Mouse (Mus musculus): ENCODE results near the gene Ssbp3. TPM values are rescaled to one million over a fixed set of nuclear protein-coding genes. Genes with fewer than 3 reads are reported as not detected.

Ssbp3 gene
- total RNA-seq, 2 experiments from 2014 or later, result 106 to 119 TPM

DNA sequence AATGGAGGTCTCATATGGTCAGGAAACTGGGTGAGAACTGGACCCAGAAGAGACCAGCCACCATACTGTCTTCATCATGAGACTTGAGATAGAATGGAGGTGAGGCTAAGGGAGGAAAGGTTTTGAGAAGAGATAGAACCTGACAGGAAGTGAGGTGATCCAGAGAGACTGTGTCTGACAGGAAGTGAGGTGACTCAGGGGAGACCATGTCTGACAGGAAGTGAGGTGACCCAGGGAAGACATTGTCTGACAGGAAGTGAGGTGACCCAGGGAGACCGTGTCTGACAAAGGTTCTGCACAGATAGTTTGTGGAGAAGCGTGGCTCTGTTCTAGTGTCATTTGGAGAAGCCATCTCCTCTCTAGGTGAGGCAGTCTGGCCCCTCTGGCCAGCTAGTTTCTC, 47.6 kb downstream of the Ssbp3 start:
- DNase-seq (ENCODE audit: low spot score in 2 of 2), result no peak

DNA sequence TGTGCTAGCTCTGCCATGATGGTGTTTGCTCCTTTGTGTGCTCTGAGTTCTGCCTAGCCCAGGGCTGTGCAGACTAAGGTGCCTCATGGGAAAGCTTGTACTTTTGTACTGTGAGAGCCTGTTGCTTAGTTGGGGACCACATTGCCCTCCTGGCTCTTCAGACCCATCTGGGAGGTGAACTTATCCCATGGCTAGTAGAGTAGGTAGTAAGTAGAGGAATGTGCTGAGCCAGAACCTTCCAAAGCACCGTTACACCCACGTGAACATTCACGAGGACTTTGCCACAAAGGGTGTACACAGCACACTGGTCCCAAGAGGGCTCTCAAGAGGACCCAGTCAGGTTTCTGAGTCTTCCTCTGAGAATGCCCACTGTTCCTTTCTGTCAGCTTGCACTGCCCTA, 48.1 kb downstream of the Ssbp3 start:
- DNase-seq (ENCODE audit: low spot score in 2 of 2), result no peak

DNA sequence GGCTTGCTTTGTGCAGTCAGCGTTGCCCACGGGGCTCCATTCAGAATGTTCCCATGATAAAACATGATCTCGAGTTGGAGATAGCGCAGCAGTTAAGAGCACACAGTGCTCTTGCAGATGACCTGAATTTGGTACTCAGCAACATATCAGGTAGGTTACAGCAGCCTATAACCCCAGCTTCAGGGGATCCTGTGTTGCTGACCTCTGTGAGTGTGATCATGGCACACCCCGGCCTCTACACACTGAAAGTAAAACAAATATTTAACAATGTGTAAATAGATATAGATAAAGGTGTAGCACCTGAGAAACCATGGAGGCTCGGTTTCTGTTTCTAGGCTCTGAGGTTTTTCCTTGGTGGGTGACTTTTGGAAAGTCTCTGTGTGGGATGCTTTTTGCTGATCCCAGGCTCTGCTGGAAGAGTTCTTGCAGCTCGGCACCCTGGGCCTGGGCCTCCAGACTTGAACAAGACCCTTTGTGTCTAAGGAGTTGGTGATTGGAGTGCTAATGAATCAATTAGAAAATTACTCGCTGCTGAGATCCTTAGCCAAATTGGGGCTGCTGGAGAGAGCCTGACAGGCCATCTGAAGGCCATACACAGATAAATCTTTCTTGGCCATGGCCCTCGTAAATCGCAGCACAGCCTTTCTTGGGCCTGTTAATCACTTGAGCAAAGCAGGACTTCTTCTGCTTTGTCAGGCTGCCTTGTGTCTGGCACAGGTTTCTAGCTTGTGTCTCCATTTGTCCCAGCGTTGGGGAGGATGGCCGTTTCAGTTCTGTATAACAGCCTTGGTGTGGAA, 49.2 kb downstream of the Ssbp3 start:
- DNase-seq (ENCODE audit: low spot score in 2 of 2), result no peak

DNA sequence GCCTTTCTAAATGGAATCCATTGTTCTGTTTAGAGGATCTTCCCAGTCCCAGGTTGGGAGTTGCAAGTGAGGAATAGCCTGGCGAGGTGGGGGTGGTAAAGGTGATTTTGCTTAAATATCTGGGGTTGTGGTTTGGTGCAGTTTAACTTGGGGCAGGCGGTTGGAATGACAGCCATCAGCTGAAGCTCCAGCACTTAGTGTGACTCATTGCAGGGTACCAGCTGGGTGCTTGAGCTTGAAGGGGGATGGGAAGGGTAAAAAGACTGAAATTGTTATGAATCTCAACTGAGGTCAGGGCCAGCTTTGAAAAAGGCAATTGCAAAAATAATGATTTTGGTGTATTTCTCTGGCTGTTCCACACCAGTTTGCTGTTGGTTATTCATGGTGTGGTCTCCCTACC, 50.0 kb downstream of the Ssbp3 start:
- DNase-seq (ENCODE audit: low spot score in 2 of 2), result no peak

DNA sequence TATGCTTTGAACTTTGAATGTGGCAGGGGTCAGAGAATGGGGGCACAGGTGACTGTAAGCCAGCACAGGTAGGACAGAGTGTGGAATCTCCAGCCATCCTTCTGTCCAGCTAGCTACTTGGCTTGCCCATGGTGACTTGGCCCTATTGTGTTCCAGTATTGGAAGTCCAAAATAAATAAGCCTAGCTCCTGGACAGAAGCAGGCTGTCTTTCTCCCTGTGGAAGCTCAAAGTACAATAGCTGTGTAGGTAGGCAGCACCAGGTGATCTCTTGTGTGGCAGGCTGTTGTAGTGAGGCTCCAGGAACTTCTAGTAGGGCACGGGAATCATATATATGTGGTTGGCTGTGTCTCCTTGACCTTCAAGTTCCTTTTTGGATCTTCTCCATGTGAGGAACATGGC, 50.8 kb downstream of the Ssbp3 start:
- no peak for DNase-seq (ENCODE audit: low spot score in 2 of 2)

DNA sequence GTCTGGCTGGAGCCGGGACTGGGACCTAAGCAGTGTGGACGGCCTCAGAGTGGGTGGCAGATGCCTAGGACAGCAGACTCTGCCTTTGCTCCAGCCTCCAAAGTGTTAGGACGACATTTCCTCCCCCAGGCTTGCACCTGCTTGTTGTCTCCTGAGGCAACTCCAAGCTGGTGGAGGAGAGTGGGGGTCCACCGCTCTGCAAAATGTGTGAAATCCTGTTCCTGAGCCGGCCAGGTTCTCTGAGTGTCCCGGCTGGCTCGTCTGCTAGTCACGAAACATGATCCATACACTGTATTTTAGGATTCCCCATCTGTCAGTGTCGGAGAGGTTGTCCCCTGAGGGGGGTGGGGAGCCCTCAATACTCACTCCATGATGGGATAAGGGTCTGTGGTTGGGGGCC, 53.9 kb downstream of the Ssbp3 start:
- no peak for DNase-seq (ENCODE audit: low spot score in 2 of 2)

DNA sequence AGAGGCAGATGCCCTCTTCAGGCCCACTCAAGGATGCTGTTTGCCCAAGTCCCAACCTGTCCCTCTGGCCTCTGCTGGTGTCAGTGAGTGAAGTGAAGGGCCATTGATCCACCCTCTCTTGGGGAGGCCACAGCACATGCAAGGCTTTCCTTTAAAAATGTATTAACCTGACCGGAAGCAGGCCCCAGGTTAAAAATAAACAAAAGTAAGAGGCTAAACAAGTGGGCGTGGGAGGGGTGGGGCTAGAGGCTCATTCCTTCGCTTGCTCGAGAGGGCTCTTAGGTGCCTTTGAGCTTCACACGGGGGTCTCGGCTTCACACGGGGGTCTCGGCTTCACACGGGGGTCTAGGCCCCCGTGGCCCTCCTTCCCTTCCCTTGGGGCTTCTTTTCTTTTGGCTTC, 54.5 kb downstream of the Ssbp3 start:
- no peak for DNase-seq (ENCODE audit: low spot score in 2 of 2)

DNA sequence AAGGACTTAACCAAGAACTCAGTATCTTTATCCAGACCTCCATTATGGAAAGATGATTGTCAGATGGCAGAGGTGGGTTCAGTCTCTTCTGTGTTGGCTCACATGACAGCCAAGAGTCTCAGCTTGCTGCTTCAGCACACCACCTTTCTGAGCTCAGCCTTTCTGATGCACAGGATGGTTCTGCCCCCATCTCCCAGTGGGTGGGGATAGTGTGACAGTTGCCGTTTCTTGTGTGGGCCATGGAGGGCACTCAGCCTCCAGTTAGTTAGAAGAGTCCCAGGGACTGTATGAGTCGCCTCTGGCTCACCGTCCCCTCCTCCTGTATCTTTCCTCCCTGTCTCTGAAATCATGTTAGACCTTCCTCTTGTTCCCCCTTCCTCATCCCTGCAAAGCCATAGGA, 55.9 kb downstream of the Ssbp3 start:
- DNase-seq (ENCODE audit: low spot score in 2 of 2), result no peak

DNA sequence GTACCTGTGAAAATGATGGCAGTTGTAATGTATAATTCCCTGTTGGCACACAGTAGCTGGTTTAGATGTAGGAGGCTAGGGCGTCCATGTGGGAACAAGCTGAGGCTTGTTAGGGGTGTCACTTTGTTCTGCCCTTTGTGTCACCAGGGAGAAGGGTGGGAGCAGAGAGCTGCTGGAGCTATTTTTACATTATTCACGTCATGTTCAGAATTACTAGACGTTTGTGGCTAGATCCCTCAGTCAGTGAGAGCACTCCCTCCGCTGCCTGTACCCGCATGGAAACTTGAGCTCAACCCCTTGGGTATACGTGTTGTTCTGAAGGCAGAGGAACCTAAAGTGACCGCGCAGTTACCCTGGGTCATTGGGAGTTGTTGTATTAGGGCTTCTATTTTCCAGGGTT, 58.4 kb downstream of the Ssbp3 start:
- no peak for DNase-seq (ENCODE audit: low spot score in 2 of 2)

DNA sequence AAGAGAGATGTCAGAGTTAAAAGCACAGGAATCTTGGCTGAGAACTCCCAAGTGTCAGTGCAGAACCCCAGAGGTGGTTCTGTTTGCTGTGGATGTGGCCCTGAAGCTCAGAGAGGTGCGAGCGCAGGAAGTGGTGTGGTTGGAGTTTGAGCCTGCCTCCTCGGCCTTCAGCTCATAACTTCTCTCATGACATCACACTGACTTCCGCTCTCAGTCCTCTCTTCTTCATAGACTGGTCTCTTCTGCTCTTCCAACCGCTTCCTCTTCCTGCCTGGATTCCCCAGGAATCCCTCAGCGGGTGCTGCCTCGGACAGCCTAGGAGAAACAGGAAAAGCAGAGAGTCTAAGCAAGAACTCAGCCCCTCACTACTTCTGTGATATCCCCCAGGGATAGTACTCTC, 60.3 kb downstream of the Ssbp3 start:
- DNase-seq (ENCODE audit: low spot score in 2 of 2), result no peak

DNA sequence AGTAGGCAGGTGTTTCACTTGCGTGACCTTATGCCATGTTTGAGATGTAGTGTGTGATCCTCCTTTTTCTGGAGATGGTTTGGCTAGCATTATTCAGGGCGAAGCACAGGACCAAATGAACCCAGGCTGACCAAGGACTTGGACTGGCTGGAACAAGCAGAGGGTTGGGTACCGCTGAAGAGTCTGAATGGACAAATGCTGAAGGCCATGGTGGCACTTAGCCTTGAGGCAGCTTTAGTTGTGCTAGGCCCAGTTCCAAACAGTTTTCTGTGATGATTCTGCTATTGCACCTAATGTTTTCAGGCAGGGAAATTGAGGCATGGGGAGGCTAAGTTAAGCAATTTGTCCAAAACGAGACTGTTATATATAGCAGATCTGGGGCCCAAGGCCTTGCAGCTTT, 61.6 kb downstream of the Ssbp3 start:
- DNase-seq (ENCODE audit: low spot score in 2 of 2), result no peak

DNA sequence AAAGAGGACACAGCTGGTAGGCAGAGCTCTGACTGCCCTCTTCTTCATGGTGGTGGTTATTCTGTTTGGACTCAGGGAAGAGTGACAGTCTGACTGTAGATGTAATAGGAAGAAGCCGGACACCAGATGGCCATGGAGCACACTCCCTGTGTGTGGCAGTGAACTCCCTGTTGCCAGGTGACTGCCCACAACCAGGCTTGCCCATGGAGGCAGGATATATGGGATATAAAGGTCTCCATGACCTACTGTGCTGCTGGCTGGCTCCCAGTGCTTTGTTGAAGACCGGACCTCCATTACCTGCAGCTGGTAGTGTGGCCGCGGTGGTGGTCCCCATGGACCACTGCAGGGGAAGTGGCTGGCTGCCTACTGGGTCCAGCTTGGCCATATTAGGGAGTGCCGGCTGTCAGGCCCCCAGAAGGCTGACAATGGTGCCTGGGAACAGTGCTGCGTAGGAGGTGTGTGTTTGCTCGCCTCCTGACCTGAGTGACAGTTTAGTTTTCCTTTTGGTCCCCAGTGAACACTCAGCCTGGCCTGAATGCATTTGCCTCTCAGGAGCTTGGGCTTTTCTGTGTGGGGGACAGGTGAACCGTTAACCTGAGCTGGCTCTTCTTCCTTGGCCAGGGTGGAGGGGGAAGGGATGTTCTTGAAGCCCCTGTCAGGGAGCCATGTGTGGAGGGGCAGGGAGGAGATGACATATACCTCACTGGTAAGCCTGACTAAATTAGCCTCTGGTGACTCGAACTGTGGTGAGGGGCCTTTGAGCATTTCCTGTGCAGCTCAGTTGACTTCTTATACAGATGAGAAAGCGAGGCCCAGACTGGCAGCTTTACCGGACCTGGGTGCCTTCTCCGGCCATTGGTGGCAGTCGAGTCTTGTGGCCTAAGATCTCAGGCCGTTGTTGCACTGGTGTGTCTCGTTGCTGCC, 62.2 kb downstream of the Ssbp3 start:
- DNase-seq (ENCODE audit: low spot score in 2 of 2), result no peak

DNA sequence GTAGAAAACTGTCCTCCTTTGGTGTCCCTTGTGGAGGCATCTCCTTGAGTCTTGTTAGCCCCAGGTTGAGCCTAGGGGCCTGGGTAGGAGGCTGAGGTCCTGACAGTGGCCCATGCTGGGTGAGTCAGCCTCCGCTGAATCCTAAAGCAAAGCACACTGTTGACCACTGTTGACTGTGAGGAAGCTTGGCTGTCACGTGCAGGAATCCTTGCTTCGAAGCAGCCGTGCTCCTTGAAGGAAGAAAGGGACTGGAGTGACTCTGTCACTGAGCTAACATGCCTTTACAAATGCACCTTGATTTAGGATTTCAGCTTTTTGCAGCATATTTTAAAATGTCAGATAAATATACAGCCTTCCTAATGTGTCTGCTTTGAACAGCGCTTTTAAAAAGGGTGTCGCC, 64.8 kb downstream of the Ssbp3 start:
- no peak for DNase-seq (ENCODE audit: low spot score in 2 of 2)

DNA sequence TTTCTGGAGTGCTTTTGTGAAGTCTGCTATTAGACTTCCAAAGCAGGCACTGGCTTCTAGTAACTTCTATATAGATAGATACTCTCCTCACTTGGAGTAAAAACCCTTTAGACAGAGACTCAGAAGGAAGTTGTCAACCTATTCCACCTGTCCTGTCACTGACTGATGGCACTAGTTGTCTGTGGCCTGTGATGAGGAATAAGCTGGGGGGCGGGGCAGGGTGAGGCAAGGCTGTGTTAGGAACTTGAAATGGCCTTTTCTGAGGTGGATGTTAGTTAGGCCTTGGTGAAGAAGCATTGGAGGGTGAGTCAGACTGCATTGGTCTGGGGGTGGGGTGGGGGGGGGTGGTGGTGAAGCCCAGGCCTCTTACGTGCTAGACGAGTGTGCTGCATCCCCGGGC, 65.4 kb downstream of the Ssbp3 start:
- DNase-seq (ENCODE audit: low spot score in 2 of 2), result no peak

DNA sequence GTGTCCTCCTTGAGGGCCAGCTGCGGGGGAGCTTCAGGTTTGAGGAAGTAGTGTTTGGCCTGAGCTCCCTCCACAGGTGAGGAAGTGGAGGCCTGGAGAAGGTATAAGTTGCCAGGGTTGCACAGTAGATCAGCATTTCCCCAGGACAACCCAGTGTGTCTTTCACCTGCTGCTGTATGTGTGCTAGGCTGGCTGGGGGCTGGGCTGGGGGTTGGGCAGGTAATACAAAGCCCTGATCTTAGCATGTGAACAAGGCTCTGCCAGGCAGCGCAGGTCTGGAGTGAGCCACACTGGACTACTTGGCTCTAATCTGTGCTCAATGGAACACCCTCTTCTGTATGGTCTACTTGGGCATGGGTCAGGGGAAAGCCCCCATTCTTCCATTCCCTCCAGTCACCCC, 66.1 kb downstream of the Ssbp3 start:
- DNase-seq (ENCODE audit: low spot score in 2 of 2), result no peak

DNA sequence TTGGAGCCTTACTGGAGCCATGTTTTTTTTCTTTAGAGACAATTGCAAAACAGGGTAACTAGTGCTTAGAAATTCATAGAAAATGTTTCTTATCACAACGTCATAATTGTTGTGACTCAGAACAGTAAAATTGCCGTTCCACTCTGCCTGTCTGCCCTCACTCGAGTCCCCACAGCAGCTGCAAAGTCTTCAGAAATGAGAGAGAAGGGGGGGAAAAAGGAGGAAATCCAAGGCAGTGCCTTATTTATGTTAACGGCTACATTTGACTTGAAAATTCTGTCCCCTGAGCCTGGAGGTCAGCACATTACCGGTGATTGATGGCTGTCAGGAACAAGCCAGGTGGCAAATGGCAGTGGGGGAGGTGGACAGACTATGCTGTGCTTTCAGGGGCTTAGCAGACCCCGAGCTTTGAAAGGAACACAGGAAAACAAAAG, 66.7 kb downstream of the Ssbp3 start:
- DNase-seq (ENCODE audit: low spot score in 2 of 2), result no peak

DNA sequence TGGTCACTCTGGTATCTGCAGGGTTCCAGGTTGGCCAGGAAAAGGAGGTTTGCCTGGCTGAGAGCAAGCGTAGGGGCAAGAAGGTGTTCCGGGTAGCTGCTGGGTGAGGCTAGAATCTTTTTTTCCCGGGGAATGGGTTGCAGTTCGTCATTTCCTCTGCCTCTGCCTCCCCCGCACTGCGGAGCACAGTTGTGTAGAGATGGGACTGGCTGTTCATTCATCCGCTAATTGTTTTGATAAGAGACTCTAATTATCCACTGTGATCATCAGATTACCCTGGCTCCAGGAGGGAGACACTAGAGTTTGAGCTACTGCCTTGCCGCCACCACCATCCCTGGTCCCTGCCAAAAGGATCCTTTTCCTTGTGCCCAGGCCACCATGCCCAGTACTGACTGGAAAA, 67.9 kb downstream of the Ssbp3 start:
- no peak for DNase-seq (ENCODE audit: low spot score in 2 of 2)

DNA sequence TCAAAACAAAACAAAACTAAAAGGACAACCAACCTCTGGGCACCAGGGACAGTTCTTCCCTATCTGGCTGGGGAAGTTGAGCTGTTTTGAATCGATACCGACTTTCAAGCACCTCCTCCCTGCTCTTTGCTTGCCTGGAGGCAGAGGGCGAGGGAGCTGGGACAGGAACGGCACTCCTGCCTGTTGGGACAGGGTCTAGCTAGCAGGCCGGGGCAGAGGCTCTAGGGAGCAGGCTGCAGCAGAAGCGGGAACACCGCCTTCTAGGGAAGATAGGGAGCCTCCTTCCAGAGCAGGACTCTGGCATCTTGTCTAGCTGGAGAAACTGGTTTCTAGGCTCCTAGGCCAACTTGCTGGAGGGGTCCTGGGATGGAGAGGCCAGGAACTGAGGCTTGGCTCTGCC, 70.2 kb downstream of the Ssbp3 start:
- no peak for DNase-seq (ENCODE audit: low spot score in 2 of 2)

DNA sequence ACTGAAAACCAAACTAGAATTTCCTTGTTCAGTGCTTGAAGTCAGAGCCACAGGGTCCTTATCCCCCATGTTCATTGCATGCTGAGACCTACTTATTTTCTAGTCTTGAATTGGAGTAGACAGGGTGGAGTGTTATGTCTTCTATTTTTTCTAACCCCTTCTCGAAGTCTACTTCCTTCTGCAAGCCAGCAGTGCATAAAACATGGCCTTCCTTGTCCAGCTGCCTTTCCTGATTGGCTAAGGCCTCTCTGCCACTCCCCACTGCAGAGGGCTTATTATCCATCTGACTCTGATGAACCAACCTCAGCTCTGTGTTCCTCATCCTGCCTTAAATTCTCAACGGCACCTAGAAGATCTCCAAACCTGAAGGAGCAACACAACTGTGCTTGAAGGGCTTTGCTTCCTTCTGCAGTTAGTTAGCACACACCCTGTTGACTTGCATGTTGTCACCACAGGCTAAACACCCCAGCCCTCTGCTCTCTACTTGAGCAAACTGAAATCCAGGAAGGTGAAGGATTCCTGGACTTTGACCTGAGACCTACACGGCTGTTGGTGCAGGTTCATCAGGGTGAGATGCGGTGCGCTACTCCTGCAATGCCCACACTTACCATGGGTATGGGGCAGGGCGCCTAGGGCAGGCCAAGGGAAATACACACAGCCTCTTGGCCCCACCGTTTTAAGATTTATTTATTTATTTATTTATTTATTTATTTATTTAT, 71.0 kb downstream of the Ssbp3 start:
- no peak for DNase-seq (ENCODE audit: low spot score in 2 of 2)

DNA sequence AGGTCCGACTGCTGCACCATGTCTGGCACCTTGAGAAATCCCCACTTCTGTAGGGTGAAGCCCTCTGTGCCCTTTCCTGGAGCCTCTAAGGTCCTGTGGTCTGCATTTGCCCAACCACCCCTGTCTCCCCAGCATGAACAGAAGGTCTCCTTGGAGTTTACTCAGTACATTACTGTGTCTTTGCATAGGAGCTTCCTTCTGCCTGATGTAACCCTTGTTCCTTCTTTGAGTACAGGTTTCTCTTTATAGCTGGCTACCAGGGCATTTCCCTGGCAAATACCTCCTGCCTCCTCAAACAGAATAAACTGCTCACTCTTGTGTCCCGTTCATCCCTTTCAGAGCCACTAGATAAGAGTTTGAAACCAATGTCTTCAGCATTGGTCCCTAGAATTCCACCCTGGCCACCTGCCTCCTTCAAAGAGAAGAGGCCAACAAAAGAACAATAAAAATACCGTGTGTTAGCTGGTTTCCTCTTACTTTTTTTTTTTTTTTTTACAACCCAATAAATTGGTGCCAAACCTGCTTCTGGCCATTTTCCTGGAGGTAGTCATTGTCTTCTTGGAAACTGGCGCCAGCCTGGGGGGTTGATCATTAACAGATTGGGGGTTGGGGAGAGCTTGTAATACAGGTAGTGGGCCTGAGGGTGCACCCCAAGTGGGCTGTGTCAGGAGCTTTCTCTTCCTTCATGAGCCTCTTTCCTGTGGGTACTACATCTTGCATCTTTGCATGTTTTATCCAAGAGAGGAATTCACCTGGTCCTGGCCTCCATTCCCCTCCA, 72.0 kb downstream of the Ssbp3 start:
- DNase-seq (ENCODE audit: low spot score in 2 of 2), result no peak

DNA sequence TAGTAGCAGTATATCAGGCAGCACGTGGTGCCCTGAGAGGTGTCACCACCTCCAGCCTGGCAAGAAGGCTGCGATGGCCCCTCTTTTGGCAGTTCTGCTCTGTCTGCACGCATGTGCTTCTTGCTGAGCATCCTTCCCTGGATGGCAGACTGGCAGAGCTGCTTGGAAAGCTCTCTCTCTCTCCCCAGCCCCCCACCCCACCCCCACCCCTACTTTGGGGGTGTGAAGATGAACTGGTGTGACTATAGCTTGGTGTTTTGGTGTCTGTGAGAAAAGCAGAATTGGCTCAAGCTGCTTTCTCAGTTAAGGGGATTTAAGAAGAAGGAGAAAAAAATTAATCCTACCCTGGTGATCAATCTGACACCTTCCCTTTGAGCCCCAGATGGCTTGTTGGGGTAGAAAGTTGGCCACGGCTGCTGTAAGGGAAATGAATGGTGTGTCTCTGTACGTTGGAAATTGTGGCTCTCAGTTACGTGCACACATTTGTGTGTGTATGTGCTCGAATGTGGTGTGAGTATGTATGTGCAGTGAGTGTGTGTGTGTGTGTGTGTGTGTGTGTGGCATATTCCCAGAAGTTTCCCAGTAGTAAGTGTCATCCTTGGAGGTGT, 73.5 kb downstream of the Ssbp3 start:
- no peak for DNase-seq (ENCODE audit: low spot score in 2 of 2)
